Mouse (Mus musculus): Measurements from ENCODE around the gene Col4a5. TPM values are rescaled to one million over a fixed set of nuclear protein-coding genes. Genes with fewer than 3 reads are reported as not detected.

Col4a5 gene
- polyA plus RNA-seq (2016; fragmentation: Nextera tagmentation; extraction: Ambion mirVana) = 11.6 and 14.1 TPM in 2 replicates

- 16% methylated on average over 13 of the region's 13 CpGs for WGBS
- no peak for ATAC-seq (ENCODE audit: insufficient number of reproducible peaks, insufficient read depth, low FRiP score, low TSS enrichment)
- H3K4me3 ChIP-seq = peak within 1 kb of the TSS; percentile 41
- peak within 1 kb of the TSS; percentile 48 for H3K9ac ChIP-seq
- H3K27me3 ChIP-seq = peaks cover 14% of the 10 kb centered on the region; the same call in 1 of the 2 replicates
- no peaks in the 10 kb centered on the region for H3K4me1 ChIP-seq
- H3K36me3 ChIP-seq = no peaks in the 10 kb centered on the region
- no peaks in the 10 kb centered on the region for H3K9me3 ChIP-seq
- no peak within 1 kb of the TSS for H3K27ac ChIP-seq
- H3K4me2 ChIP-seq (replicated peaks) = peak within 1 kb of the TSS; percentile 50
These were observed at the start of gene Col4a5 for GRCm38 (mm10) chrX:141475110-141475509. Col4a5 (plus strand) TSS chrX:141475385.

- H3K27ac ChIP-seq = no peak overlapping the region
- no peaks in the 10 kb centered on the region for H3K4me1 ChIP-seq
- 84% methylated on average over 6 of the region's 6 CpGs for WGBS
- H3K4me2 ChIP-seq (replicated peaks) = no peak overlapping the region
- no peaks in the 10 kb centered on the region for H3K36me3 ChIP-seq
- no peaks in the 10 kb centered on the region; the same call in 1 of the 2 replicates for H3K27me3 ChIP-seq
- ATAC-seq (ENCODE audit: insufficient number of reproducible peaks, insufficient read depth, low FRiP score, low TSS enrichment) = no peak
- H3K9me3 ChIP-seq = no peaks in the 10 kb centered on the region
- H3K4me3 ChIP-seq = no peak overlapping the region
- H3K9ac ChIP-seq = no peak overlapping the region
These were observed 38.4 kb upstream of the Col4a5 start for GRCm38 (mm10) chrX:141436780-141437179.

GRCm38 (mm10) chrX:141439423-141439822 is 35.8 kb upstream of the Col4a5 start:
- Histone ChIP-seq H3K9ac (no peak overlapping the region), H3K27me3 (no peaks in the 10 kb centered on the region; the same call in 1 of the 2 replicates), H3K4me1 (no peaks in the 10 kb centered on the region), H3K27ac (no peak overlapping the region), H3K36me3 (no peaks in the 10 kb centered on the region), H3K4me2 (replicated peaks) (no peak overlapping the region), H3K4me3 (no peak overlapping the region), H3K9me3 (no peaks in the 10 kb centered on the region)
- ATAC-seq (ENCODE audit: insufficient number of reproducible peaks, insufficient read depth, low FRiP score, low TSS enrichment) = no peak
- WGBS = 69% methylated on average over 2 of the region's 2 CpGs

- no peak for ATAC-seq (ENCODE audit: insufficient number of reproducible peaks, insufficient read depth, low FRiP score, low TSS enrichment)
- Histone ChIP-seq H3K9me3 (no peaks in the 10 kb centered on the region), H3K9ac (no peak overlapping the region), H3K36me3 (no peaks in the 10 kb centered on the region), H3K4me2 (replicated peaks) (no peak overlapping the region), H3K27me3 (0 out of 2 replicates have a peak, but pooled peaks cover 4% of the 10 kb centered on the region), H3K27ac (no peak overlapping the region), H3K4me3 (no peak overlapping the region), H3K4me1 (no peaks in the 10 kb centered on the region)
- 83% methylated on average over 1 of the region's 1 CpGs for WGBS
These were observed 27.2 kb upstream of the Col4a5 start for GRCm38 (mm10) chrX:141447936-141448335.

- Histone ChIP-seq H3K4me1 (no peaks in the 10 kb centered on the region), H3K36me3 (no peaks in the 10 kb centered on the region), H3K4me2 (replicated peaks) (peak within 1 kb of the TSS; percentile 50), H3K9me3 (no peaks in the 10 kb centered on the region), H3K27me3 (peaks cover 14% of the 10 kb centered on the region; the same call in 1 of the 2 replicates), H3K9ac (0 out of 2 replicates have a peak within 1 kb of the TSS, but pooled peaks have one; percentile 15), H3K4me3 (peak within 1 kb of the TSS; percentile 41), H3K27ac (no peak within 1 kb of the TSS)
- 13% methylated on average over 16 of the region's 16 CpGs for WGBS
- ATAC-seq (ENCODE audit: insufficient number of reproducible peaks, insufficient read depth, low FRiP score, low TSS enrichment) = no peak
These were observed 1.5 kb upstream of the Col4a5 start, which contains the start of gene Col4a6 for GRCm38 (mm10) chrX:141473470-141474302. Col4a6 (minus strand) TSS chrX:141474076.

- H3K9ac ChIP-seq = peak overlapping the region; percentile 48
- 19% methylated on average over 14 of the region's 14 CpGs for WGBS
- 0 out of 2 replicates have a peak, but pooled peaks have one; percentile 69 for ATAC-seq (ENCODE audit: insufficient number of reproducible peaks, insufficient read depth, low FRiP score, low TSS enrichment)
- H3K4me1 ChIP-seq = no peaks in the 10 kb centered on the region
- peak overlapping the region; percentile 41 for H3K4me3 ChIP-seq
- H3K36me3 ChIP-seq = no peaks in the 10 kb centered on the region
- peak overlapping the region; percentile 50 for H3K4me2 ChIP-seq (replicated peaks)
- peaks cover 12% of the 10 kb centered on the region; the same call in 1 of the 2 replicates for H3K27me3 ChIP-seq
- no peak overlapping the region for H3K27ac ChIP-seq
- no peaks in the 10 kb centered on the region for H3K9me3 ChIP-seq
These were observed 562 bp downstream of the Col4a5 start for GRCm38 (mm10) chrX:141475566-141476327.

GRCm38 (mm10) chrX:141494545-141494944 is 19.4 kb downstream of the Col4a5 start:
- no peaks in the 10 kb centered on the region for H3K4me1 ChIP-seq
- ATAC-seq (ENCODE audit: insufficient number of reproducible peaks, insufficient read depth, low FRiP score, low TSS enrichment) = no peak
- no peaks in the 10 kb centered on the region for H3K36me3 ChIP-seq
- no peaks in the 10 kb centered on the region for H3K9me3 ChIP-seq
- H3K4me2 ChIP-seq (replicated peaks) = no peak overlapping the region
- H3K27ac ChIP-seq = no peak overlapping the region
- 75% methylated on average over 4 of the region's 4 CpGs for WGBS
- H3K4me3 ChIP-seq = no peak overlapping the region
- H3K27me3 ChIP-seq = peaks cover 2% of the 10 kb centered on the region; the same call in 1 of the 2 replicates
- H3K9ac ChIP-seq = no peak overlapping the region

- Histone ChIP-seq H3K4me1 (no peaks in the 10 kb centered on the region), H3K9ac (no peak overlapping the region), H3K27ac (no peak overlapping the region), H3K4me2 (replicated peaks) (no peak overlapping the region), H3K9me3 (no peaks in the 10 kb centered on the region), H3K4me3 (no peak overlapping the region), H3K36me3 (no peaks in the 10 kb centered on the region), H3K27me3 (no peaks in the 10 kb centered on the region)
- WGBS = 86% methylated on average over 1 of the region's 1 CpGs
- ATAC-seq (ENCODE audit: insufficient number of reproducible peaks, insufficient read depth, low FRiP score, low TSS enrichment) = no peak
These were observed 27.9 kb downstream of the Col4a5 start for GRCm38 (mm10) chrX:141503125-141503524.

GRCm38 (mm10) chrX:141533447-141533846 is 58.3 kb downstream of the Col4a5 start:
- ATAC-seq (ENCODE audit: insufficient number of reproducible peaks, insufficient read depth, low FRiP score, low TSS enrichment) = no peak
- Histone ChIP-seq H3K4me2 (replicated peaks) (no peak overlapping the region), H3K4me1 (no peaks in the 10 kb centered on the region), H3K4me3 (no peak overlapping the region), H3K9me3 (no peaks in the 10 kb centered on the region), H3K36me3 (no peaks in the 10 kb centered on the region), H3K9ac (no peak overlapping the region), H3K27ac (no peak overlapping the region), H3K27me3 (no peaks in the 10 kb centered on the region)

- WGBS = 83% methylated on average over 2 of the region's 2 CpGs
These were observed 72.3 kb downstream of the Col4a5 start for GRCm38 (mm10) chrX:141547471-141547870.

GRCm38 (mm10) chrX:141590242-141590641 is 115.1 kb downstream of the Col4a5 start:
- H3K27me3 ChIP-seq = no peaks in the 10 kb centered on the region
- H3K9ac ChIP-seq = no peak overlapping the region
- H3K27ac ChIP-seq = no peak overlapping the region
- H3K36me3 ChIP-seq = no peaks in the 10 kb centered on the region
- no peak for ATAC-seq (ENCODE audit: insufficient number of reproducible peaks, insufficient read depth, low FRiP score, low TSS enrichment)
- H3K9me3 ChIP-seq = no peaks in the 10 kb centered on the region
- H3K4me1 ChIP-seq = no peaks in the 10 kb centered on the region
- no peak overlapping the region for H3K4me2 ChIP-seq (replicated peaks)
- 30% methylated on average over 3 of the region's 3 CpGs for WGBS
- H3K4me3 ChIP-seq = no peak overlapping the region

More at GRCm38 (mm10) chrX:141547471-141547870, 72.3 kb downstream of the Col4a5 start:
- H3K9ac ChIP-seq = no peak overlapping the region
- ATAC-seq (ENCODE audit: insufficient number of reproducible peaks, insufficient read depth, low FRiP score, low TSS enrichment) = no peak
- H3K4me3 ChIP-seq = no peak overlapping the region
- no peak overlapping the region for H3K4me2 ChIP-seq (replicated peaks)
- no peaks in the 10 kb centered on the region for H3K9me3 ChIP-seq
- no peaks in the 10 kb centered on the region for H3K36me3 ChIP-seq
- H3K4me1 ChIP-seq = no peaks in the 10 kb centered on the region
- no peaks in the 10 kb centered on the region for H3K27me3 ChIP-seq
- H3K27ac ChIP-seq = no peak overlapping the region

Measured in embryonic facial prominence, embryonic 12.5 days (tissue).